Mouse (Mus musculus): ENCODE measurements around the gene Tdp2. TPM values are rescaled to one million over a fixed set of nuclear protein-coding genes. Genes with fewer than 3 reads are reported as not detected.

The Tdp2 gene
- polyA plus RNA-seq (2014; fragmentation: Nextera tagmentation; extraction: Ambion mirVana) = 68.8 and 79.9 TPM in 2 replicates

- Histone ChIP-seq H3K9ac (ENCODE audit: low read depth, low read length) (peak within 1 kb of the TSS; percentile 95), H3K4me3 (ENCODE audit: low read length) (peak within 1 kb of the TSS; percentile 95), H3K36me3 (ENCODE audit: control insufficient read depth, insufficient read depth, low read length) (peaks cover 4% of the 10 kb centered on the region; the same call in 1 of the 2 replicates), H3K4me2 (replicated peaks; ENCODE audit: low read depth, low read length) (peak within 1 kb of the TSS; percentile 73), H3K4me1 (ENCODE audit: control insufficient read depth, insufficient read depth, low read length) (peaks cover 18% of the 10 kb centered on the region), H3K9me3 (ENCODE audit: control insufficient read depth, low read length) (no peaks in the 10 kb centered on the region), H3K27me3 (ENCODE audit: control insufficient read depth, insufficient read depth, low read length) (no peaks in the 10 kb centered on the region), H3K27ac (ENCODE audit: low read depth, low read length) (peak within 1 kb of the TSS; percentile 92)
- WGBS = under 1% methylated on average over 85 of the region's 90 CpGs
- ATAC-seq (ENCODE audit: low FRiP score, low TSS enrichment) = peak; percentile 97
Observed at GRCm38 (mm10) chr13:24831353-24832130, at the start of gene Tdp2, which contains the start of gene Acot13. Gene Tdp2, plus strand, starts transcription at chr13:24831679. Gene Acot13, minus strand, starts transcription at chr13:24831540.

DNA sequence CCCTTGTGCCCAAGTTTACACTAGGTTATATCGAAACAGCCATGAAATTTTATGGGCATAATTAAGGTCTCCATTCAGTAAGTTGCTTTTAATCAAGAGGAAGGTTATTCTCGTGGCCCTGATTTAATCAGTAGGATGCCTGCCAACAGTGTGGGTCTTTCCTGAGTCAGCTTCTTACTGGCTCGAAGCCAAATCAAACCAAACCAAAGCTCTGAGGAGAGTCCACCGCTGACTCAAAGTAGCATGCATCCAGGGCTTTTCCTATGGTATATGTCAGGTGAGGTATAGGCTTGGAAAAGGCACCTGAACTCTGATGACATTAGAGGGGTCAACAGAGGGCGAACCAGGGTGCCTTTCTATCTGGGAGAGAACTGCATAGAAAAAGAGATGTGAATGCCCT is 49.6 kb upstream of the Tdp2 start:
- Histone ChIP-seq H3K27me3 (ENCODE audit: control insufficient read depth, insufficient read depth, low read length) (no peaks in the 10 kb centered on the region), H3K27ac (ENCODE audit: low read depth, low read length) (no peak overlapping the region), H3K4me1 (ENCODE audit: control insufficient read depth, insufficient read depth, low read length) (no peaks in the 10 kb centered on the region), H3K4me2 (replicated peaks; ENCODE audit: low read depth, low read length) (no peak overlapping the region), H3K4me3 (ENCODE audit: low read length) (no peak overlapping the region), H3K9me3 (ENCODE audit: control insufficient read depth, low read length) (no peaks in the 10 kb centered on the region), H3K9ac (ENCODE audit: low read depth, low read length) (no peak overlapping the region), H3K36me3 (ENCODE audit: control insufficient read depth, insufficient read depth, low read length) (no peaks in the 10 kb centered on the region)
- 60% methylated on average over 5 of the region's 5 CpGs for WGBS
- ATAC-seq (ENCODE audit: low FRiP score, low TSS enrichment) = no peak

GRCm38 (mm10) chr13:24786014-24786490 is 45.4 kb upstream of the Tdp2 start:
- Histone ChIP-seq H3K9ac (ENCODE audit: low read depth, low read length) (no peak overlapping the region), H3K27ac (ENCODE audit: low read depth, low read length) (no peak overlapping the region), H3K4me2 (replicated peaks; ENCODE audit: low read depth, low read length) (no peak overlapping the region), H3K36me3 (ENCODE audit: control insufficient read depth, insufficient read depth, low read length) (no peaks in the 10 kb centered on the region), H3K9me3 (ENCODE audit: control insufficient read depth, low read length) (no peaks in the 10 kb centered on the region), H3K27me3 (ENCODE audit: control insufficient read depth, insufficient read depth, low read length) (no peaks in the 10 kb centered on the region), H3K4me3 (ENCODE audit: low read length) (no peak overlapping the region), H3K4me1 (ENCODE audit: control insufficient read depth, insufficient read depth, low read length) (no peaks in the 10 kb centered on the region)
- ATAC-seq (ENCODE audit: low FRiP score, low TSS enrichment) = peak; percentile 89
- 35% methylated on average over 11 of the region's 11 CpGs for WGBS

- ATAC-seq (ENCODE audit: low FRiP score, low TSS enrichment) = no peak
Observed at GRCm38 (mm10) chr13:24787477-24787876, 44.0 kb upstream of the Tdp2 start.

GRCm38 (mm10) chr13:24791349-24791748 is 40.1 kb upstream of the Tdp2 start:
- H3K4me1 ChIP-seq (ENCODE audit: control insufficient read depth, insufficient read depth, low read length) = no peaks in the 10 kb centered on the region
- H3K9me3 ChIP-seq (ENCODE audit: control insufficient read depth, low read length) = no peaks in the 10 kb centered on the region
- no peak overlapping the region for H3K27ac ChIP-seq (ENCODE audit: low read depth, low read length)
- H3K27me3 ChIP-seq (ENCODE audit: control insufficient read depth, insufficient read depth, low read length) = no peaks in the 10 kb centered on the region
- H3K9ac ChIP-seq (ENCODE audit: low read depth, low read length) = no peak overlapping the region
- H3K4me2 ChIP-seq (replicated peaks; ENCODE audit: low read depth, low read length) = no peak overlapping the region
- no peak overlapping the region for H3K4me3 ChIP-seq (ENCODE audit: low read length)
- no peaks in the 10 kb centered on the region for H3K36me3 ChIP-seq (ENCODE audit: control insufficient read depth, insufficient read depth, low read length)
- 82% methylated on average over 2 of the region's 2 CpGs for WGBS
- ATAC-seq (ENCODE audit: low FRiP score, low TSS enrichment) = no peak

More at GRCm38 (mm10) chr13:24787477-24787876, 44.0 kb upstream of the Tdp2 start:
- Histone ChIP-seq H3K27me3 (ENCODE audit: control insufficient read depth, insufficient read depth, low read length) (no peaks in the 10 kb centered on the region), H3K9me3 (ENCODE audit: control insufficient read depth, low read length) (no peaks in the 10 kb centered on the region), H3K36me3 (ENCODE audit: control insufficient read depth, insufficient read depth, low read length) (no peaks in the 10 kb centered on the region), H3K9ac (ENCODE audit: low read depth, low read length) (no peak overlapping the region), H3K27ac (ENCODE audit: low read depth, low read length) (no peak overlapping the region), H3K4me2 (replicated peaks; ENCODE audit: low read depth, low read length) (no peak overlapping the region), H3K4me1 (ENCODE audit: control insufficient read depth, insufficient read depth, low read length) (no peaks in the 10 kb centered on the region), H3K4me3 (ENCODE audit: low read length) (no peak overlapping the region)
- WGBS = 89% methylated on average over 5 of the region's 5 CpGs

- Histone ChIP-seq H3K27ac (ENCODE audit: low read depth, low read length) (no peak overlapping the region), H3K4me2 (replicated peaks; ENCODE audit: low read depth, low read length) (no peak overlapping the region), H3K4me3 (ENCODE audit: low read length) (no peak overlapping the region), H3K4me1 (ENCODE audit: control insufficient read depth, insufficient read depth, low read length) (no peaks in the 10 kb centered on the region), H3K9me3 (ENCODE audit: control insufficient read depth, low read length) (no peaks in the 10 kb centered on the region), H3K9ac (ENCODE audit: low read depth, low read length) (no peak overlapping the region), H3K27me3 (ENCODE audit: control insufficient read depth, insufficient read depth, low read length) (no peaks in the 10 kb centered on the region), H3K36me3 (ENCODE audit: control insufficient read depth, insufficient read depth, low read length) (no peaks in the 10 kb centered on the region)
- ATAC-seq (ENCODE audit: low FRiP score, low TSS enrichment) = no peak
- WGBS = 86% methylated on average over 9 of the region's 9 CpGs
Observed at GRCm38 (mm10) chr13:24792411-24793045, 39.0 kb upstream of the Tdp2 start.

- Histone ChIP-seq H3K9me3 (ENCODE audit: control insufficient read depth, low read length) (no peaks in the 10 kb centered on the region), H3K36me3 (ENCODE audit: control insufficient read depth, insufficient read depth, low read length) (no peaks in the 10 kb centered on the region), H3K27me3 (ENCODE audit: control insufficient read depth, insufficient read depth, low read length) (no peaks in the 10 kb centered on the region), H3K4me1 (ENCODE audit: control insufficient read depth, insufficient read depth, low read length) (peaks cover 10% of the 10 kb centered on the region; the same call in 1 of the 2 replicates), H3K27ac (ENCODE audit: low read depth, low read length) (no peak overlapping the region), H3K9ac (ENCODE audit: low read depth, low read length) (no peak overlapping the region), H3K4me2 (replicated peaks; ENCODE audit: low read depth, low read length) (no peak overlapping the region), H3K4me3 (ENCODE audit: low read length) (no peak overlapping the region)
- 96% methylated on average over 4 of the region's 4 CpGs for WGBS
- no peak for ATAC-seq (ENCODE audit: low FRiP score, low TSS enrichment)
Observed at GRCm38 (mm10) chr13:24798686-24799085, 32.8 kb upstream of the Tdp2 start.

- 52% methylated on average over 5 of the region's 5 CpGs for WGBS
- H3K4me1 ChIP-seq (ENCODE audit: control insufficient read depth, insufficient read depth, low read length) = peaks cover 14% of the 10 kb centered on the region; the same call in 1 of the 2 replicates
- H3K9ac ChIP-seq (ENCODE audit: low read depth, low read length) = no peak overlapping the region
- peak overlapping the region; percentile 67 for H3K4me2 ChIP-seq (replicated peaks; ENCODE audit: low read depth, low read length)
- H3K27ac ChIP-seq (ENCODE audit: low read depth, low read length) = peak overlapping the region; percentile 75; the same call in 1 of the 2 replicates
- ATAC-seq (ENCODE audit: low FRiP score, low TSS enrichment) = no peak
- peak overlapping the region; percentile 98 for H3K4me3 ChIP-seq (ENCODE audit: low read length)
- H3K36me3 ChIP-seq (ENCODE audit: control insufficient read depth, insufficient read depth, low read length) = no peaks in the 10 kb centered on the region
- H3K9me3 ChIP-seq (ENCODE audit: control insufficient read depth, low read length) = no peaks in the 10 kb centered on the region
- H3K27me3 ChIP-seq (ENCODE audit: control insufficient read depth, insufficient read depth, low read length) = no peaks in the 10 kb centered on the region
Observed at GRCm38 (mm10) chr13:24799378-24799777, 32.1 kb upstream of the Tdp2 start.

Data from kidney, embryonic 14.5 days (tissue).